Mouse (Mus musculus) liver, embryonic 15.5 days (tissue): ENCODE results near the gene Fbxw10. TPM values are rescaled to one million over a fixed set of nuclear protein-coding genes. Genes with fewer than 3 reads are reported as not detected.

Experiments used
- ATAC-seq: fragments of 200-750 bp; cut with Nextera tagmentation; 2 replicates; pipeline ENCODE4 v1.8.0; 2017; ENCODE audit warnings: moderate number of reproducible peaks, mild to moderate bottlenecking, moderate library complexity; ENCODE audit not compliant: insufficient read depth
- H3K27ac ChIP-seq: fragments of 300-500 bp; sonication (generic); replicated peaks from 2 replicates; pipeline ENCODE4 v1.5.1; 2015; ENCODE audit warnings: mild to moderate bottlenecking, inconsistent platforms
- H3K27me3 ChIP-seq: fragments of 300-500 bp; sonication (generic); 2 replicates; pipeline ENCODE4 v1.6.1; 2015; ENCODE audit warnings: mild to moderate bottlenecking, inconsistent platforms
- H3K36me3 ChIP-seq: fragments of 300-500 bp; sonication (generic); replicated peaks from 2 replicates; pipeline ENCODE4 v1.6.1; 2015; ENCODE audit warnings: moderate library complexity, mild to moderate bottlenecking, inconsistent platforms
- H3K4me1 ChIP-seq: fragments of 300-500 bp; sonication (generic); replicated peaks from 2 replicates; pipeline ENCODE4 v1.6.1; 2015; ENCODE audit warnings: inconsistent platforms
- H3K4me2 ChIP-seq: fragments of 300-500 bp; sonication (generic); 2 replicates; pipeline ENCODE4 v1.6.1; 2015; ENCODE audit warnings: moderate library complexity, mild to moderate bottlenecking, inconsistent platforms
- H3K4me3 ChIP-seq: fragments of 300-500 bp; sonication (generic); replicated peaks from 2 replicates; pipeline ENCODE4 v1.5.1; 2015; ENCODE audit warnings: mild to moderate bottlenecking, inconsistent platforms
- H3K9ac ChIP-seq: fragments of 300-500 bp; sonication (generic); 2 replicates; pipeline ENCODE4 v1.6.1; 2015; ENCODE audit warnings: moderate library complexity, mild to moderate bottlenecking, inconsistent platforms
- H3K9me3 ChIP-seq: fragments of 300-500 bp; sonication (generic); replicated peaks from 2 replicates; pipeline ENCODE4 v1.6.1; 2016; ENCODE audit warnings: inconsistent platforms
- WGBS: fragments of 180-500 bp; shearing (Covaris S2); methylation state at CpG from one replicate; pipeline ENCODE4 v1.1.7; 2015; ENCODE audit warnings: mixed read lengths; ENCODE audit not compliant: insufficient replicate concordance; 5-methylcytosine and 5-hydroxymethylcytosine counted together
- polyA plus RNA-seq: library from polyadenylated mRNA; unstranded; fragments of >200 nt; fragmentation: Nextera tagmentation; extraction: Ambion mirVana; gene quantifications from 2 replicates; pipeline ENCODE4 v1.2.1, GENCODE M21; 2015

The Fbxw10 gene
- polyA plus RNA-seq, 1 experiment from 2014 or later: 0.07 TPM

GRCm38 (mm10) chr11:62909720-62910306, 62.9 kb downstream of the Fbxw10 start:
- H3K9me3 ChIP-seq: no peaks in the 10 kb centered on the region
- WGBS: 39% methylated on average over 3 of the region's 3 CpGs
- no peak for ATAC-seq
- H3K4me1 ChIP-seq: no peaks in the 10 kb centered on the region
- no peak overlapping the region for H3K4me2 ChIP-seq
- no peak overlapping the region for H3K9ac ChIP-seq
- no peak overlapping the region for H3K4me3 ChIP-seq
- H3K36me3 ChIP-seq: no peaks in the 10 kb centered on the region
- H3K27ac ChIP-seq: no peak overlapping the region
- peaks cover 4% of the 10 kb centered on the region; the same call in 1 of the 2 replicates for H3K27me3 ChIP-seq

- Histone ChIP-seq H3K4me3 (no peak overlapping the region), H3K36me3 (no peaks in the 10 kb centered on the region), H3K9ac (no peak overlapping the region), H3K9me3 (no peaks in the 10 kb centered on the region), H3K4me1 (0 out of 2 replicates have a peak, but pooled peaks cover 5% of the 10 kb centered on the region), H3K4me2 (no peak overlapping the region), H3K27me3 (peaks cover 4% of the 10 kb centered on the region; the same call in 1 of the 2 replicates), H3K27ac (no peak overlapping the region)
- no peak for ATAC-seq
- WGBS: 52% methylated on average over 8 of the region's 8 CpGs
These were observed 64.5 kb downstream of the Fbxw10 start for GRCm38 (mm10) chr11:62911362-62911761.

- H3K4me1 ChIP-seq: 0 out of 2 replicates have a peak, but pooled peaks cover 5% of the 10 kb centered on the region
- H3K9me3 ChIP-seq: no peaks in the 10 kb centered on the region
- no peak for ATAC-seq
- WGBS: 56% methylated on average over 2 of the region's 2 CpGs
- H3K36me3 ChIP-seq: no peaks in the 10 kb centered on the region
- no peak overlapping the region for H3K4me3 ChIP-seq
- no peak overlapping the region for H3K27ac ChIP-seq
- H3K27me3 ChIP-seq: peaks cover 4% of the 10 kb centered on the region; the same call in 1 of the 2 replicates
- H3K4me2 ChIP-seq: no peak overlapping the region
- no peak overlapping the region for H3K9ac ChIP-seq
These were observed 66.3 kb downstream of the Fbxw10 start for GRCm38 (mm10) chr11:62913141-62913540.

GRCm38 (mm10) chr11:62914532-62914931, 67.7 kb downstream of the Fbxw10 start:
- Histone ChIP-seq H3K27me3 (peaks cover 2% of the 10 kb centered on the region; the same call in 1 of the 2 replicates), H3K9me3 (no peaks in the 10 kb centered on the region), H3K4me1 (0 out of 2 replicates have a peak, but pooled peaks cover 5% of the 10 kb centered on the region), H3K27ac (no peak overlapping the region), H3K4me3 (no peak overlapping the region), H3K4me2 (no peak overlapping the region), H3K36me3 (no peaks in the 10 kb centered on the region), H3K9ac (no peak overlapping the region)
- ATAC-seq: no peak
- WGBS: 44% methylated on average over 6 of the region's 6 CpGs

- Histone ChIP-seq H3K27ac (no peak overlapping the region), H3K9me3 (no peaks in the 10 kb centered on the region), H3K9ac (no peak overlapping the region), H3K4me3 (no peak overlapping the region), H3K27me3 (no peaks in the 10 kb centered on the region), H3K36me3 (no peaks in the 10 kb centered on the region), H3K4me2 (no peak overlapping the region), H3K4me1 (0 out of 2 replicates have a peak, but pooled peaks cover 5% of the 10 kb centered on the region)
- WGBS: 41% methylated on average over 2 of the region's 2 CpGs
- no peak for ATAC-seq
These were observed 68.6 kb downstream of the Fbxw10 start for GRCm38 (mm10) chr11:62915486-62915885.

GRCm38 (mm10) chr11:62916765-62917164, 69.9 kb downstream of the Fbxw10 start:
- H3K4me1 ChIP-seq: 0 out of 2 replicates have a peak, but pooled peaks cover 5% of the 10 kb centered on the region
- peak; percentile 40; the same call in 1 of the 2 replicates for ATAC-seq
- H3K4me3 ChIP-seq: no peak overlapping the region
- H3K9ac ChIP-seq: no peak overlapping the region
- H3K36me3 ChIP-seq: no peaks in the 10 kb centered on the region
- H3K4me2 ChIP-seq: no peak overlapping the region
- 5% methylated on average over 2 of the region's 2 CpGs for WGBS
- H3K27ac ChIP-seq: no peak overlapping the region
- H3K27me3 ChIP-seq: no peaks in the 10 kb centered on the region
- H3K9me3 ChIP-seq: no peaks in the 10 kb centered on the region

- ATAC-seq: no peak
- Histone ChIP-seq H3K9ac (no peak overlapping the region), H3K36me3 (no peaks in the 10 kb centered on the region), H3K9me3 (no peaks in the 10 kb centered on the region), H3K4me1 (0 out of 2 replicates have a peak, but pooled peaks cover 5% of the 10 kb centered on the region), H3K4me3 (no peak overlapping the region), H3K4me2 (no peak overlapping the region), H3K27ac (no peak overlapping the region), H3K27me3 (no peaks in the 10 kb centered on the region)
- WGBS: 54% methylated on average over 6 of the region's 6 CpGs
These were observed 73.3 kb downstream of the Fbxw10 start for GRCm38 (mm10) chr11:62919946-62920742.

- Histone ChIP-seq H3K4me2 (0 out of 2 replicates have a peak overlapping the region, but pooled peaks have one; percentile 40), H3K36me3 (no peaks in the 10 kb centered on the region), H3K9me3 (no peaks in the 10 kb centered on the region), H3K27ac (no peak overlapping the region), H3K4me1 (no peaks in the 10 kb centered on the region), H3K4me3 (no peak overlapping the region), H3K9ac (no peak overlapping the region), H3K27me3 (no peaks in the 10 kb centered on the region)
- ATAC-seq: no peak
- WGBS: 17% methylated on average over 6 of the region's 6 CpGs
These were observed 73.8 kb downstream of the Fbxw10 start for GRCm38 (mm10) chr11:62920743-62921050.

GRCm38 (mm10) chr11:62921052-62921977, 74.4 kb downstream of the Fbxw10 start:
- Histone ChIP-seq H3K4me1 (no peaks in the 10 kb centered on the region), H3K27me3 (no peaks in the 10 kb centered on the region), H3K9ac (no peak overlapping the region), H3K4me2 (peak overlapping the region; percentile 40), H3K27ac (no peak overlapping the region; the same call in 1 of the 2 replicates), H3K9me3 (no peaks in the 10 kb centered on the region), H3K4me3 (0 out of 2 replicates have a peak overlapping the region, but pooled peaks have one; percentile 2), H3K36me3 (no peaks in the 10 kb centered on the region)
- no peak for ATAC-seq
- 24% methylated on average over 25 of the region's 25 CpGs for WGBS

GRCm38 (mm10) chr11:62924091-62924761, 77.4 kb downstream of the Fbxw10 start:
- H3K36me3 ChIP-seq: no peaks in the 10 kb centered on the region
- H3K27ac ChIP-seq: no peak overlapping the region
- no peak overlapping the region for H3K4me2 ChIP-seq
- 0 out of 2 replicates have a peak, but pooled peaks cover under 1% of the 10 kb centered on the region for H3K4me1 ChIP-seq
- no peak overlapping the region for H3K9ac ChIP-seq
- H3K4me3 ChIP-seq: no peak overlapping the region
- no peak for ATAC-seq
- H3K27me3 ChIP-seq: no peaks in the 10 kb centered on the region
- WGBS: 37% methylated on average over 6 of the region's 6 CpGs
- no peaks in the 10 kb centered on the region for H3K9me3 ChIP-seq
